Mouse (Mus musculus) ES-E14 (cell line): ENCODE measurements around the gene Grin2d.

Experiments used
- CHD2 ChIP-seq: IDR thresholded peaks from 2 replicates; pipeline ENCODE4 v1.6.1; 2014; ENCODE audit warnings: mild to moderate bottlenecking, low read depth, low read length, inconsistent platforms
- HCFC1 ChIP-seq: IDR thresholded peaks from 2 replicates; pipeline ENCODE4 v1.6.1; 2012; ENCODE audit warnings: low read length, inconsistent platforms, borderline replicate concordance; ENCODE audit not compliant: insufficient read depth
- ZC3H11A ChIP-seq: IDR thresholded peaks from 2 replicates; pipeline ENCODE4 v1.6.1; 2012; ENCODE audit warnings: low read depth, mild to moderate bottlenecking, inconsistent platforms, low read length, borderline replicate concordance

GRCm38 (mm10) chr7:45787642-45788041 lies 90.5 kb downstream of the Grin2d start:
- TF ChIP-seq CHD2 (no peak), HCFC1 (no peak), ZC3H11A (no peak)
